Mouse (Mus musculus): Measurements from ENCODE around the gene Skint7. TPM values are rescaled to one million over a fixed set of nuclear protein-coding genes. Genes with fewer than 3 reads are reported as not detected.
"Not testable (repeated sequence)": the region's sequence is repeated elsewhere in the genome, so short reads cannot be mapped to it uniquely, and the experiment has no call there.

Gene Skint7
- not detected for total RNA-seq (2021)
- long read RNA-seq, experiment 1: 0 reads
- long read RNA-seq, experiment 2: 0 reads

DNA sequence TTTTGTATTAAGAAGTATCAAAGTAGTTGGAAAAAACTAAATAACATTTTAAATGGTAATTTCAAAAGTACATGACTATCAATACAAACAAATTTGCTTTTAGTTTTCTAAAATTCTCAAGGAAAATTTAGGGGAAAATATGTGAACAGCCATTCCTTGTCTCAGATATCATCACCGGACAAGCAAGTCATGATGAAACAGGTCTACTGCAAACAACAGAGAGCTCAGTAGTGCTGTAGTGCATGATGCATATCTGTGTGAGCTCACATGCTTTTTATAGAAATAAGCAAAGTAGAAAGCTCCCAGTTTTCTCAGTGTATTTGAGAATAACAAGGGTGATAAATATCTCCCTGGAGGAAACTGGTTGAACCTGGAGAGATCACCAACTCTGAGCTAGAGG, at the start of gene Skint7:
TSS of gene Skint7 (plus strand) at position 301 of the 400 bp plus-strand sequence.
- DNase-seq: no peak

DNA sequence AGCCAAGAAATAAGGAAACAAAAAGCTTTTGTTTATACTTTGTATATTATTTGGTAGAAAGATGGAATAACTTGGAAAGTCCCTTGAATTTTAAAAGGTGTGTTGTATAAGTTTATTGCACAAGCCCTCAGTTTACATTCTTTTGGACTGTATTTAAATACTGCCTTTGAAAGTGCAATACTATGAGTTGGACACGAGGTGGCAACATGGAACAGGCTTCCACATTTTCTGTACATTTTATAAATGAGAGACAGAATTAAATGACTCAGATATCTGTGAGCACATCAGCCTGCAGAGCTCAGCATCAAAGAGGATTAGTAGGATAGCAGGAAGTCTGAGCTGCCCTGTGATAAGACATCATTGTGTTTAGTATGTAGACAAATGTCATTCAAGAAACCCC, 11.4 kb upstream of the Skint7 start:
- no peak for DNase-seq

- not testable (repeated sequence) for DNase-seq
These were observed 9.5 kb upstream of the Skint7 start for GRCm38 (mm10) chr4:111963241-111963640.

DNA sequence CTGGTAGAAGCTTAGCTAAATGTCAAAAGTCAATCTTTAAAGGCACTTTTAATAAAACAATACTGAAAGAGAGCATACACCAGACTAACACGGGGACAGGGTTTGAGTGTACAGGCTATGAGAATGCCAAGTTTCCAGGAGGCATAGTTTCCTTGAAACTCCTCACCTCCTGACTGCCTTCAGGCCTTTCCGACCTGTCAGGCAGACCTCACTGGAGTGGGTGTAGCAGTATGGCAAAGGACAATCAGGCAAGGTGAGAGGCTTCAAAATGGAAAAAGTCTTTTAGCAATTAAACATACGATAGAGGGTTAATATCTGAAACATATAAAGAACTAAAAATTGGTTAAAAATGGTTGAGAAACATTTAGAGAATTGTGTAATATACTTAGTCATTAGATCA, 9.1 kb upstream of the Skint7 start:
- DNase-seq: no peak

GRCm38 (mm10) chr4:112005969-112006368, 33.2 kb downstream of the Skint7 start, which contains the start of gene Skint1:
TSS of gene Skint1 (plus strand) at chr4:112006269.
- DNase-seq: no peak

Other genes with a start within 250 kb of the Skint7 start
- not detected for gene Slc5a9, start 70.0 kb upstream of the Skint7 start, total RNA-seq (2021)
- gene Skint8, start 53.5 kb upstream of the Skint7 start, total RNA-seq (2021): not detected
- not detected for gene Skint1, start 33.3 kb downstream of the Skint7 start, total RNA-seq (2021)
- gene Skint4, start 99.1 kb downstream of the Skint7 start, total RNA-seq (2021): not detected

Measured in gastrocnemius, postnatal 25 days (tissue).